Mouse (Mus musculus): ENCODE measurements around the gene Xrcc1. TPM values are rescaled to one million over a fixed set of nuclear protein-coding genes. Genes with fewer than 3 reads are reported as not detected.
A peak's percentile ranks its signal among the peaks of the same experiment; 100 is the strongest.
"Not testable (repeated sequence)": the region's sequence is repeated elsewhere in the genome, so short reads cannot be mapped to it uniquely, and the experiment has no call there.

Xrcc1 gene
- total RNA-seq (2021), result 10 to 100 TPM; 15.8 to 17.5 TPM
- long read RNA-seq, experiment 1, transcript Xrcc1-201 (17 exons, 2,155 nt), result major isoform, 15 of 23 reads
- long read RNA-seq, experiment 1, partial matches to known transcripts, result 5 of 23 reads
- long read RNA-seq, experiment 1, other reads (novel, unspliced or antisense), result 0 of 23 reads
- long read RNA-seq, experiment 2, transcript Xrcc1-201 (17 exons, 2,155 nt), result major isoform, 14 of 18 reads
- long read RNA-seq, experiment 2, partial matches to known transcripts, result 2 of 18 reads
- long read RNA-seq, experiment 2, other reads (novel, unspliced or antisense), result 1 of 18 reads

DNA sequence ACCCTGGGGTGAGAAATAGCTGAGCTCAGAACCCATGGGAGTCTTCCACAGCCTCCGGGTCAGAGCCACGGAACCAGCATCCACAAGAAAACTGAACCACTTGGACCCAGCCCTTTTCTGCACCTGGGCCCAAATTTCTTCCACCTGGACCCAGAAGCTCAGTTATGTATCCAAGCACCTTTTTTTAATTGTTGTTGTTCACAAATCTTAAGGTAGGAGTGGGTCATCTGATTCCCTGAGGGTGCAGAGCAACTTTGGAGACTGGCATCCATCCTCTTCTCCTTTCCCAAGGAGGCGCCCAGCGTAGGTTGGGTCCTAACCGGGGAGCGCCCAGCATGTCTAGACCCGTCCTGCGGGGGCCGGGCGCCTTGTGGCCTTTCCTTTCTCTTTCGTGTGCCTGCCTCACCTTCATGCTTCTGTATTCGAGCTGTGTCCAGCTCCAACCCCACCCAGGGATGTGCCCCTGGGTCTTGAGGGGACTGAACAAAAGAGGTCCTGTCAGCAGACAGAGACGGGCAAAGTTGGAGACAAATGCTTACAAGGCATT, at the start of gene Xrcc1, which contains the start of gene Pinlyp:
TSS of gene Xrcc1 (plus strand) at position 222 of the 547 bp plus-strand sequence.
TSS of gene Pinlyp (minus strand) at position 51 of the 547 bp plus-strand sequence.
- DNase-seq, result no peak

GRCm38 (mm10) chr7:24499856-24500577, 46.1 kb upstream of the Xrcc1 start:
- DNase-seq, result no peak

DNA sequence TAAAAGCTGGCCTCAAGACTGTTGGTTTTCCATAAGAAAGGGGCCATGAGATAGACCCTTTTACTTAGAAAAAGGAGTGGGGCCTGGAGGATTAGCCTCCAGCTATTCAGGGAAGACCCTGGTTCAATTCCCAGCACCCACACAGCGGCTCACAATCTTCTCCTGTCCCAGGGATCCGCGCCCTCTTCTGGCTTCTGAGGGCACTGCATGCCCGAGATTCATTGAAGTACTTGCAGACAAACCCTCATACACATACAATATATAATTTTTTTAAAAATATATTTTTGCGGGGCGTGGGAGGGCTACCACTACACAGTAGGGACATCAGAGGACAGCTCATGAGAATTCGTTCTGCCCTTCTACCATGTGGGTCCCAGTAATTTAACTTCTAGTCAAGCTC, 45.2 kb upstream of the Xrcc1 start:
- no peak for DNase-seq

DNA sequence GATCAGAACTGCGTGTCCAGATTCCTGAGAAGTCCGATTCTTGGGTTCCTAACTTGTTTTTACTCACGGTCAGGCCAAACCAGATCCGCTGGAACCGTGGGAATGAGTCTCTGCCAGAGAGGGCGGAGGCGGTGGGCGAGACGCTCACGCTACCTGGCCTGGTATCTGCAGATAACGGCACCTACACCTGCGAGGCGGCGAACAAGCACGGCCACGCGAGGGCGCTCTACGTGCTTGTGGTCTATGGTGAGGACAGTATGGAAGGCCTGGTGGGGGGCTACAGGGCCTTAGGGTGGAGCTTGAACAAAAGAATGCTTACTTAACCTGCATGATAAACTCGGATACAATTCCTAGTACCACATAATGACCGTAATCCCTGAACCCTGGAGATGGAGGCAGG, 44.6 kb upstream of the Xrcc1 start:
- no peak for DNase-seq

DNA sequence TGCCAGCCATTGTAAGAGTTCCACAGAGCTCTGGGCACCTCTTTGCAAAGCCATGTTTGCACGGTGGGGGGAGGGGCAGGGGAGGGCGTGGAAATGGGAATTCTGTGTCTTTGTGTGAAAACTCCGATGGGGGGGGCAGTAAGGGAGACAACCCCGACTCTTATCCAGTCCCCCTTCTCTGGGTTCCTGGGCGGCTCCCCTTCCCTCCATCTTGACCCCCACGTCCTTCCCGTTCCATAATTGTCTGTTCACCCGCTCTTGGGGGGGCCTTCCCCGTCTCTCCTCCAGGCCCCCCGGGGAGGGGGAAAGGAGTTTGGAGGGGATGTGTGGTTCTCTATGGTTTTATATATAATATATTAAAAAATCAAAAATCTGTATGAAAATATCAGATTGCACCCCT, 42.1 kb upstream of the Xrcc1 start:
- no peak for DNase-seq

- DNase-seq, result no peak
These were observed 41.2 kb upstream of the Xrcc1 start for GRCm38 (mm10) chr7:24504868-24505267.

DNA sequence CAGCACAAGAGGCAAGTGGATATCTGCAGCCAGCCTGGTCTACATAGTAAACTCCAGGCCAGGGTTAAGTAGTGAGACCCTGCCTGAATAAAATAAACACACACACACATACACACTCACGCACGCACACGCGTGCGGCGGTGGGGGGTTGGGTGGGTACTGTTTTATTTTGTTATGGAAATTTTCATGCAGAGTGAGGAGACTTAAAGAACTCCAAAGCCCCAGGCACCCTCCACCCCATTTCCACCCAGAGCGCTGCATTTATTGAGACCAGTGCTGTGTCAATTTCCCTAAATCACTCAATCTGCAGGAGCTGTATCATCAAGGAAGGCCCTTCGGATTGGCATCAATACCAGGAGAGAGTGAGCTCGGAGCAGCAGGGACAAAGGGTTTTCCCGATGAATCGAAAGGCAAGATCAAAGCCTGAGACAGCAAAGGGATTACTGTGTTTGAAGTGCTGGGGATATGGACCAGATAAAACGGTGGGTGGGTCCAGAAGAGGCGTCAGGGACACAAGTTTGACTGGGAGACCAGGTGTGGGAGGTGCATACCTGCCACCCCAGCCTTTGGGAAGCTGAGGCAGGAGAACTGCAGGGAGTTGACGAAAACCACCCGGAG, 40.5 kb upstream of the Xrcc1 start:
- DNase-seq, result no peak

- DNase-seq, result no peak
These were observed 40.0 kb upstream of the Xrcc1 start for GRCm38 (mm10) chr7:24506065-24506459.

- peak; percentile 58 for DNase-seq
These were observed 39.6 kb upstream of the Xrcc1 start for GRCm38 (mm10) chr7:24506476-24506837.

DNA sequence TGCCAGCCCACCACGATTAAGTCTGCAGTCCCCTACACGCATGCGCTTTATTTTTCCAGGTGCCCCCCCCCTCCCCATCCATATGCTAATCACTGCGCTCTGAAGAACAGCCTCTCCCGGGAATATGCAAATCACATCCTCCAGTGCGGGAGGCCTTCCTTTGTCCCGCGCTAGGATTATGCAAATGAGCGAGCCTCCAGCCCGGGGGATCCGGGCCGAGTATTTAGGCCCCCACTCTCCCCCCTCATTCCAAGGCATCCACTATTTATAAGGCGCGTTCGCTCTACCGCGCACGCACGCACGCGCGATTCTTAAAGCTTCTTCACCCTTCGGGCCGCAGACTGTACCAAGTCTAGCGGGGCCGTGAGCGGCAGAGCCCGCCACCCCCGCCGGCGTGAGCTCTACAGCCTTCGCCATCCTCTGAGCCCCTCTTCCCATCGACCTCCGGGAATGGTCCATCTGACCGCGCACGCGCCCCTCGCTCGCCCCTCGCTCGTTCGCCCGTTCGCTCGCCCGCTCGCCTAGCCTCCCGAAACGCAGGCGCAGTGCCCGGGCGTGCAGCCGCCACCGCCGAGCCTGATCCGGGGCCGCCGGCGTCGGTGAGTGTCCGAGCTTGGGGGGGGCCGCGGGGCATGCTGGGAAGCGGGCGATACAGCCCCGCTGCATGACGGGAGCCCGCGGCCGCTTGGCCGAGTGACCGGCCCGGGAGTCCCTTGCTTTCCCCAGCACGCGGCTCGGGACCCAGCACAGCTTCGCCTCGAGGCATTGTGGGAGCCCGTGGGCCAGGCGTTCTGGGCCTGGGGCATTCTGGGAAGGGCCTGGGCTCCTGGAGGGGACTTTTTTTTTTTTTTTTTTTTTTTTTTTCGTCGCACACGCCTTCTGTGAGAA, 39.0 kb upstream of the Xrcc1 start, which contains the start of gene Zfp428:
TSS of gene Zfp428 (plus strand) at position 169 of the 888 bp plus-strand sequence.
- peak; percentile 91 for DNase-seq

GRCm38 (mm10) chr7:24507726-24508114, 38.4 kb upstream of the Xrcc1 start:
- no peak for DNase-seq

DNA sequence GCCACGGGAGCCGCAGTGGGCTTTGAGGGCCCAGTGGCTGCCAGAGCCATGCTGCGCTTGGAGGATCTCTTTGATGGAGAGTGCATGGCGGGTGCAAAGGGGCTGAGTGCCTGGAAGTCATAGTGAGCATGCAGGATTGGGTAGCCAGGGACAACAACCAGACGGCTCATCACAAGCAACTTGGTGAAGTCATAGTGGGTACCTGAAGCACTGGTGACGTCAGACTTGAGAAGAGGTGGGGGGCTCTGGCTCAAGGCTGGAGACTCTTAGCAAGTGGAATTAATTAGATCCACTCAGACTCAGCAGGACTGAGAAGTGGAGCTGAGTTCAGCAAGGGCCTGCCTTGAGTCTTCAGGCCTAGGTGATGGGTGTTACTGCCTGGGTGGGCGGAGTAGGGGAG, 33.7 kb upstream of the Xrcc1 start, which contains the start of gene AC161166.1:
TSS of gene AC161166.1 (minus strand) at position 101 of the 400 bp plus-strand sequence.
- no peak for DNase-seq

DNA sequence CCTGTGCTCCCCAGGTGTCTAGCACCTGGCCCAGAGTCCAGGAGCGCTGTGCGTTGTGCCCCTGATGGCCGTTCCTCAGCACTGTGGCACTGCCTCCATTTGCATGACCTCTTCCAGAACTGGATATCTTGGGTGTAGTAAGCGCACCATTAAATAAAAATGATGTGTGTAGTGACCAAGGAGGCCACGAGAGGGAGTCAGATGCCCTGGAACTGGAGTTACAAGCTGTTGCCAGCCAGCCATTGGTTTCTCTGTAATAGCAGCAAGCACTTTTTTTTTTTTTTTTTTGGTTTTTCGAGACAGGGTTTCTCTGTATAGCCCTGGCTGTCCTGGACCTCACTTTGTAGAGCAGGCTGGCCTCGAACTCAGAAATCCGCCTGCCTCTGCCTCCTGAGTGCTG, 29.8 kb upstream of the Xrcc1 start:
- DNase-seq, result not testable (repeated sequence)

DNA sequence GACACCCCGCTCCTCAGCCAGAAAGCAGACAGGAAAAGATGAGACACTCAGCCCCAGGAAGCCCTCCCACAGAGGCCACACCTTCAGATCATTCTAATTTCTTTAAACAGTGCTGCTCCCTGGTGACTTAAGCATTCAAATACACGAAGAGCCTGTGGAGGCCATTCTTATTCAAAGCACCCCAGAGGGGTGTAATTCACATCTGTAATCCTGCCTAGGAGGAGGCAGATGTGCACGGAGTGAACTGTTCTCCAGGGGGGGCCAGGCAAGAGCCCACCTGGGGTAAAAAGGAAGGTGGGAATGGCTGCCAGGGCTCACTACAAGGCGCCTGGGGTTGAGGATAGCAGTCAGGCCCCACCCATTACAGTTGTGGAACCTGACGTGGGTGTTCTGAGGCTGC, 29.0 kb upstream of the Xrcc1 start:
- DNase-seq, result no peak

GRCm38 (mm10) chr7:24517654-24518053, 28.4 kb upstream of the Xrcc1 start:
- no peak for DNase-seq

DNA sequence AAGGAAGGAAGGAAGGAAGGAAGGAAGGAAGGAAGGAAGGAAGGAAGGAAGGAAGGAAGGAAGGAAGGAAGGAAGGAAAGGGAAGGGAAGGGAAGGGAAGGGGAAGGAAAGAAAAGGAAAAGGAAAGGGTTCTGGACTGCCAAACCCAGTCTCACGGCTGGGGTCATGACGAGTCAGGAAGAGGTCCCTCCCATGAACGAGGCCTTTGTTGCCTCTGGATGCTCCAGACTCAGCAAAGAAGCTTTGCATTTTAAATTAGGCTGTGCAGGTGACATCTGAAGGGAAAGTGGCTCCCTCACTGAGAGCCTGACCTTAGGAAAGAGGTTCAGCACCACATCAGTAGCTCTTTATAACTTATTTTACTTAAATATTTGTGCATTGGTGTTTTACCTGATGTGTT, 27.0 kb upstream of the Xrcc1 start:
- no peak for DNase-seq

DNA sequence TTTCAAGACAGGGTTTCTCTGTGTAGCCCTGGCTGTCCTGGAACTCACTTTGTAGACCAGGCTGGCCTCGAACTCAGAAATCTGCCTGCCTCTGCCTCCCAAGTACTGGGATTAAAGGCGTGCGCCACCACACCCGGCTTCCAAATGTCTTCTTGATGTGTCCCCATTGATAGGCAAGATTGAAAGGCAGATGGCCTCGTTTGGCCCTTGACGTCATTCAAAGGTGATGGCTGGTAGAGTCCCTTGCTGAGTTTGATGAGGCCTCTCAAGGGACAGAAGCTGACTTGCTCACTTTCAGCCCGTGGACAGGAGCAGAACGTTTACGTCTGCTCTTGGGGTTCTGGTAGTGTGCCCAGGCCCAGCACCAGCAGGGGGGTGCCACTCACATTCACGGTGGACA, 26.0 kb upstream of the Xrcc1 start:
- not testable (repeated sequence) for DNase-seq

- no peak for DNase-seq
These were observed 23.3 kb upstream of the Xrcc1 start for GRCm38 (mm10) chr7:24522805-24523204.

DNA sequence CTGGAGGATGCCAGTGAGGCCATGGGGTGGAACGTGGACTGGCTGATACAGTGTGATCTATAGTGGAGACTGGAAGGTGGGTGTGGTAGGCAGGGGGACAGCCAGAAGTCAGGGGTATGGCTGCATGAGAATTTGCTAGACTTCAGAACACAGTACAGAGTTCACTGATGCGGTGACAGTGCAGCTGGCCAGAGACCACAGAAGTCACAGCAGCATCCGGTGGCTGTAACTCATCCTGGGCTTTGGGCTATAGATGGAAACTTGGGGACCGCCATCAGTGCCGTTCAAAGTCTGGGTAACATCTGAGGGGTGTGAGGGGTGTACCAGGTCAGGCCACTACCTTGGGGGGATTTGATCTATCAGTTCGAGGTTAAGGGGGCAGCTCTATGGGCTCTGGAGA, 22.4 kb upstream of the Xrcc1 start:
- DNase-seq, result no peak

DNA sequence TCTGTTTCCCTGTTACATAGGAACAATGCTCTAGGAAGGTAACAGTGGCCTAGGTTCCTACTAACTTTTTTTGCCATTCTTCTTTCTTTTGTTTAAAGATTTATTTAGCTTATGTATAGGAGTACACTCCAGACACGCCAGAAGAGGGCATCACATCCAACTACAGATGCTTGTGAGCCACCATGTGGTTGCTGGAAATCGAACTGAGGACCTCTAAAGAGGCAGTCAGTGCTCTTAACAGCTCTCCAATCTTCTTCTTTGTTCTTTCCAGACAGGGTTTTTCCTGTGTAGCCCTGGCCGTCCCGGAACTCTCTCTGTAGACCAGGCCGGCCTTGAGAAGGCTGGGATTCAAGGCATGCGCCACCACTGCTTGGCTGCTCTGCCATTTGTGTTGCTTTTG, 21.1 kb upstream of the Xrcc1 start:
- no peak for DNase-seq

- no peak for DNase-seq
These were observed 20.2 kb upstream of the Xrcc1 start for GRCm38 (mm10) chr7:24525686-24526420.
